Mouse (Mus musculus) heart, postnatal 14 days (tissue): ENCODE results near the gene Bhlha15. TPM values are rescaled to one million over a fixed set of nuclear protein-coding genes. Genes with fewer than 3 reads are reported as not detected.
A peak's percentile ranks its signal among the peaks of the same experiment; 100 is the strongest.

Experiments
- DNase-seq, 2 experiments: peaks; one replicate each; pipeline ENCODE4 v3.0.0; 2021 to 2022
- intact Hi-C: fragments of 180-260 bp; cut with DNase I; formaldehyde crosslinking; loops from one replicate; pipeline ENCODE4 v1.15.1; 2025
- long read RNA-seq, 2 experiments: library from polyadenylated mRNA; stranded (forward); transcript quantifications; one replicate each; pipeline ENCODE4 v2.0.0; 2021
- total RNA-seq, 2 experiments: library from RNA; stranded (reverse); gene quantifications; 2 replicates each; pipeline ENCODE4 v1.2.3; 2021

Gene Bhlha15
- total RNA-seq, result not detected
- long read RNA-seq, experiment 1, result 0 reads
- long read RNA-seq, experiment 2, result 0 reads

GRCm38 (mm10) chr5:144189950-144190583, at the start of gene Bhlha15:
Gene Bhlha15, plus strand, starts transcription at chr5:144190286.
- intact Hi-C loops, result no loop called here
- peak; percentile 31 to 48 for DNase-seq

DNA sequence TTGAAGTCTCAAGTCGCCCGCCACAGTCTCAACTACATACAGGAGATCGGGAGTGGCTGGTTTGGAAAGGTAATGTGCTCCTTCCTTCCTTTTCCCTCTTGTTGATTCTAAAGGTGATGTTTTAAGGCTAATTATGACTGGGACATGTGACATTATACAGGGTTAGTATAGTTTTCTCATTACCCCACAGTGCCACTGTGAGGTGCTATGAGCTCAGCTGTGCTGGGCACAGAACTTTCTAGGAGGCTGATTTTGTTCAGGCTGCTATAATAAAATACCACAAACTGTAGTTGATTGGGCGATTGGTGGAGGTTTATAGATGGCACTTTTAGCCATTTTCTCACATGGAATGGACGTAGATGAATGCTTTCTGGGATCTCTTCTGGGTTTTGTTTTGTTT, 46.6 kb upstream of the Bhlha15 start:
- no peak for DNase-seq
- intact Hi-C loops, result no loop called here

- intact Hi-C loops, result no loop called here
- no peak for DNase-seq
These were observed 43.2 kb upstream of the Bhlha15 start for GRCm38 (mm10) chr5:144146898-144147297.

DNA sequence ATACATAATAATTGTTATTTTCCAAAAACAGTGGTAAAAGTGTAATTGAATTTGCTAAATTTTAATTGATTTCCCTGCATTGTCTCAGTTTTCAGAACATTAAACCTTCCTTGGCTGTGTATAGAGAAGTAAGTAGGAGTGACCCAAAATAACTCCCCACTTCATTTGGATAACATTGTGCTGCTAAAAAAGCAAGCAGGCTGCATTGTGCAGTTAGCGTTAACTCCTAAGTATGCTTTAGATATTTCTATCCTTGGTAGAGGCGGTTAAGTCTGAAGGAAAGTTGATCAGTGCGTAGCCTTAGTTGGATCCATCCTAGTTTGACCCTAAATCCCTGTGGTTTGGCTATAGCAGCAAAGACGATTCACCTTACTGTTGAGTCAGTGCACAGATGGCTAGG, 40.6 kb upstream of the Bhlha15 start:
- DNase-seq, result no peak
- intact Hi-C loops, result no loop called here

- intact Hi-C loops, result no loop called here
These were observed 38.8 kb upstream of the Bhlha15 start for GRCm38 (mm10) chr5:144151270-144151669.

GRCm38 (mm10) chr5:144154528-144154927, 35.6 kb upstream of the Bhlha15 start:
- intact Hi-C loops, result loop anchor here (1.0 to 2.0 kb wide), 2 partner anchors 54 to 114 kb away; partner anchors contain the start of gene Lmtk2
- peak; percentile 60 to 79 for DNase-seq

More at GRCm38 (mm10) chr5:144151270-144151669, 38.8 kb upstream of the Bhlha15 start:
- DNase-seq, result no peak

GRCm38 (mm10) chr5:144158604-144159003, 31.5 kb upstream of the Bhlha15 start:
- peak; percentile 76 for DNase-seq
- intact Hi-C loops, result no loop called here

- intact Hi-C loops, result no loop called here
These were observed 30.9 kb upstream of the Bhlha15 start for GRCm38 (mm10) chr5:144159137-144159536.

GRCm38 (mm10) chr5:144162080-144162812, 27.8 kb upstream of the Bhlha15 start:
- no peak for DNase-seq
- intact Hi-C loops, result no loop called here

More at GRCm38 (mm10) chr5:144159137-144159536, 30.9 kb upstream of the Bhlha15 start:
- DNase-seq, result no peak

DNA sequence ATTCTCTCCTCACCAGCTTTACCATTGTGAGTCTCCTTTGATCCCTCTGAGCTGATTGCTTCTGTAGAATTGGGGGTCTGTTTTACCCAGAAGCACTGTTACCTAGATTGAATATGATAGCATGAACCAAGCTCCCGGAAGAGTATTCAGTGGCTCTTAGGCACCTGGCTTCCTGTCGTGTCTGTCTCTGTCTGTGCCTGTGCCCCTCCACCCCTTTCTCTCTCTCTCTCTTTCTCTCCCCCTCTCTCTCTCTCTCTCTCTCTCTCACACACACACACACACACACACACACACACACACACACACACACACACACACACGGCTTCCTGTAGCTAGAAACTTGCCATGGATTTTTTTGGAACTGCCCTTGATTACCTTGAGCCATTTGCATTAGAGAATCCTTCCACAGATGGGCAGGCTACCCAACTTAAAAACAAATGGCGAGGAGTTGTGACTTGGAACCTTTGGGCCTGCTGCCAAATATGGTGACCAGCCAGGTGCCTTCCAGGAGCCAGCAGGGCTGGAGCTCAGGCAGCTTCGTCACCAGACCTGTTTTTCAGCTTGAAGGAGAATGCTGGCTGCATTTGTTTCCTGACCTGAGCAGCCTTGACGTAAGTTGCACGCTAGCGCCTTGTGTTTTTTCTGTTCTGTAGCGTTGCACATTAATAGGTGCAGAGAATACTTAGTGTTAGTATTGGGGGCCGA, 27.1 kb upstream of the Bhlha15 start:
- intact Hi-C loops, result no loop called here
- DNase-seq, result no peak

GRCm38 (mm10) chr5:144165756-144166155, 24.3 kb upstream of the Bhlha15 start:
- intact Hi-C loops, result no loop called here
- no peak for DNase-seq

- no peak for DNase-seq
- intact Hi-C loops, result no loop called here
These were observed 20.7 kb upstream of the Bhlha15 start for GRCm38 (mm10) chr5:144169275-144169975.

- intact Hi-C loops, result no loop called here
- no peak for DNase-seq
These were observed 16.4 kb upstream of the Bhlha15 start for GRCm38 (mm10) chr5:144173648-144174047.

DNA sequence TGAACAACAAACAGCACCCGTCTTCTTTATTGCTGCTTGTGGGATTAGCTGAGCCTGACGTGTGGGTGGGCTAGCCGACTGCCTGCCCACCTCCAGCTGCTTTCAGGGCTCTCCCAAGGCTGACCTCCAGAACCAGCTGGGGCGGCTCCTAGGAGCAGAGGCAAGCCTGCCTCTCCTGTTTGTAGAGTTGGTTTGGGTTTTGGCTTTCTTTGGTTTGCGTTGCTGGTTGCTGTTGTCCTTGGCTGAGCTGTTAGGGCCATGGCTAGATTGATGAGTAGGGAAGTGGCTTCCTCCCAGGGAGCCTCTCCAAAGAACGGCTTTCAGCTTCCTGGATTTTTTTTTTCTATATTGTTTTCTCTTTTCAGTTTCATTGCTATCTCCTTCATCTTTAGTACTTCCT, 11.9 kb upstream of the Bhlha15 start:
- intact Hi-C loops, result no loop called here
- DNase-seq, result no peak

GRCm38 (mm10) chr5:144181249-144181648, 8.8 kb upstream of the Bhlha15 start:
- intact Hi-C loops, result no loop called here
- peak in 1 of 2 experiments; percentile 19 for DNase-seq

DNA sequence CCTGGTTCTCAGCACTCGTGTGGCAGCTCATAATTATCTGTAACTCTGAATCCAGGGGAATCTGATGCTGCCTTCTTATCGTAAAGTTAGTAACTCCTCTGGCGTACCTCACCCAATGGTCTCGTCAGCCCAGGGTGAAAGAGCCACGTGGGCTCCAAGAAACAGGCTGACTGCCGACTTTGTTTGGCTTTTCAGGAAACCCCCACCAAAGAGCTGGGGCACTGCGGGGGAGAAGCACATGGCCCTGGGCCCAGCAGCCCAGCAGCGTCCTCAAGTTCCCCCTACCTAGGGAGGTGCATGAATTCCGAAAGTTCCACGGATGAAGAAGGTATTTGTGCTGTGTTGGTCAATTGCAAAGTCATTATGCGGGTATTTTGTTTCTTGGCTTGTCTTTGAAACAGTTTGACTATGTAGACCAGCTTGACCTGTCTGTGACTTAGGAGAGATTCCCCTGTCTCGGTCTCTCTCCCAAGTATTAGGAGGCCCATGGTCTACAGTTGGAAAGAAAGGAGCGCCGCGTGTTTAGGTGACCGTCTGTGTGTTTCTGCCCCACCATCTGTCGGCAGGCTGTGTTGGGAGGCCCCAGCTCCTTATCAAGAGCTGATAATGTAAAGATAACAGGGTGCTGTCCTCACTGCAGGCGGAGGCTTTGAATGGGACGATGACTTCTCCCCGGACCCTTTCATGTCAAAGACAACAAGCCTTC, 7.4 kb upstream of the Bhlha15 start:
- intact Hi-C loops, result no loop called here
- DNase-seq, result no peak

DNA sequence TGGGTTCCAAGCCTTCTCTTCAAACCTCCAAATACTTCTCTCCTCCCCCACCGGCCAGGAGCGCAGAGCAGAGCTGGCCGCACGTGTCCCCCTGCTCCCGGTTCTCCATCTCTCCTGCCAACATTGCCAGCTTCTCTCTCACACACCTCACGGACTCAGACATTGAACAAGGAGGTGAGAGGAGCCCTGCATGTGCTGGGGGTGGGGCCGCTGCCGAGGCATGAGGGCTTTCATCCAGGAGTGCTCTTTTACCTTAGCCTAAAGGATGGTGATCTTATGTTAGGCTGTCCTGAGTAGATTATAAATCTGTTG, 6.9 kb upstream of the Bhlha15 start:
- intact Hi-C loops, result no loop called here
- DNase-seq, result no peak

GRCm38 (mm10) chr5:144183647-144184335, 6.3 kb upstream of the Bhlha15 start:
- DNase-seq, result no peak
- intact Hi-C loops, result no loop called here

DNA sequence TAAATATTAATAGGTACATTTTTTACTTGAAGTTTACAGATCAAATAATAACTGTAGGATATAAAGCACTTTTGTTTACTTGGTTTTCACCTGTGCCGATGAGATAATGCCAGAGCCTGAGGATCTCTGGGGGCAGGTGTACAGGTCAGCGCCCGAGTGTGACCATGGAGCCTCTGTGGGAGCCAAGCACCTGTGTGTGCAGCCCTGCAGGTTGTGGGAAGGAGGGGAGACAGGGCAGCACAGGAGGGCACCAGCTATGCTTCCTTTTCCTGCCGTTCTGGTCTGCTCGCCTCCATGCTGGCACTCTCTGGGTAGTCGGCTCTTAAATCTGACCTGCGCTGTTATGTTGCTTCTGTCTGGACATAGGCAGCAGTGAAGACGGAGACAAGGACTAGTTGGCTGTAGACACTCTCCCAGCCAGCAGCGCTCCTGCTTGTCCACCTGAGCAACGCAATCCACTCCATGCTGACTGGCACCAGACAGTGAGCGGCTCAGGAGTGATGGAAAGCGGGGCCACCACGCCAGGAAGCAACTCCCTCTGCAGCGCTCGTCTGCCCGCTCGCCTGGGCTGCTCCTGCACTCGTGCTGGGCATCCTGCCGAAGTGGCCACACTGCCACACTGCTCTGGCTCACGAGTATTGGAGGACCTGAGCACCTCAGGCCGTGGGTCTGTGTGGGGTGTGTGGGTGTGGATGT, 5.6 kb upstream of the Bhlha15 start:
- intact Hi-C loops, result no loop called here
- no peak for DNase-seq
